Comparison of ENCODE assay signal across 11 mouse cellular contexts in genomic region chr6:24613918-24614317, GRCm38 (mm10). TPM values are rescaled to one million over a fixed set of nuclear protein-coding genes. Genes with fewer than 3 reads are reported as not detected.
"Had no signal": no experiment of that assay in that cellular context is flagged by ENCODE, and none has a peak within 500 bp of the region (broad histone marks: within the 10 kb centered on the region; RNA-seq: fewer than 3 reads in every experiment).

No protein-coding gene starts in this region.

- DNase-seq: kidney, adult 2 months; kidney, postnatal 14 days; lung, adult 18-20 months; thymus, postnatal 4 days had no signal

RNA-seq across cellular contexts. Expression of gene Lmod2, which starts 16.4 kb away (rescaled TPM):
- total RNA-seq: layer of hippocampus, adult 8-10 months; layer of hippocampus, postnatal 14 days; left cerebral cortex, adult 2 months; left cerebral cortex, postnatal 36 days; megakaryocyte progenitor cell, adult 5-6 weeks; monocyte, adult 5-6 weeks; neutrophil, adult 5-6 weeks had no signal
